Mouse (Mus musculus) stomach, postnatal 0 days (tissue): Measurements from ENCODE around the gene Gm49486. TPM values are rescaled to one million over a fixed set of nuclear protein-coding genes. Genes with fewer than 3 reads are reported as not detected.
A peak's percentile ranks its signal among the peaks of the same experiment; 100 is the strongest.

Experiments
- ATAC-seq: fragments of 200-750 bp; cut with Nextera tagmentation; 2 replicates; pipeline ENCODE4 v1.8.0; 2017; ENCODE audit not compliant: low FRiP score, low TSS enrichment
- DNase-seq: peaks from one replicate; pipeline ENCODE4 v3.0.0-alpha.2; 2016; ENCODE audit warnings: low spot score
- H3K27ac ChIP-seq: fragments of 300-500 bp; sonication (generic); replicated peaks from 2 replicates; pipeline ENCODE4 v1.5.1; 2014; ENCODE audit warnings: mild to moderate bottlenecking, control low read depth
- H3K27me3 ChIP-seq: fragments of 300-500 bp; sonication (generic); 2 replicates; pipeline ENCODE4 v1.6.1; 2014; ENCODE audit warnings: low read length; ENCODE audit not compliant: control insufficient read depth, insufficient read depth
- H3K36me3 ChIP-seq: fragments of 300-500 bp; sonication (generic); 2 replicates; pipeline ENCODE4 v1.6.1; 2014; ENCODE audit warnings: low read length, mixed read lengths; ENCODE audit not compliant: control insufficient read depth, insufficient read depth
- H3K4me1 ChIP-seq: fragments of 300-500 bp; sonication (generic); replicated peaks from 2 replicates; pipeline ENCODE4 v1.6.1; 2014; ENCODE audit warnings: antibody characterized with exemption; ENCODE audit not compliant: control insufficient read depth, insufficient read depth
- H3K4me2 ChIP-seq: fragments of 300-500 bp; sonication (generic); replicated peaks from 2 replicates; pipeline ENCODE4 v1.6.1; 2014; ENCODE audit warnings: low read depth, mild to moderate bottlenecking, control low read depth, moderate library complexity
- H3K4me3 ChIP-seq: fragments of 300-500 bp; sonication (generic); 2 replicates; pipeline ENCODE4 v1.5.1; 2014; ENCODE audit warnings: low read depth, low read length, control low read depth
- H3K9ac ChIP-seq: fragments of 300-500 bp; sonication (generic); 2 replicates; pipeline ENCODE4 v1.6.1; 2014; ENCODE audit warnings: mild to moderate bottlenecking, low read length, control low read depth, mixed read lengths
- H3K9me3 ChIP-seq: fragments of 300-500 bp; sonication (generic); 2 replicates; pipeline ENCODE4 v1.6.1; 2016; ENCODE audit warnings: low read length; ENCODE audit not compliant: control insufficient read depth
- CTCF ChIP-seq: IDR thresholded peaks from 2 replicates; pipeline ENCODE4 v1.5.1; 2016; ENCODE audit warnings: antibody characterized with exemption, low read depth, mild to moderate bottlenecking, moderate library complexity
- EP300 ChIP-seq: optimal IDR thresholded peaks from 2 replicates; pipeline ENCODE3; 2016; ENCODE audit warnings: antibody characterized with exemption
- WGBS: fragments of 180-500 bp; shearing (Covaris S2); extraction: QIAGEN DNeasy Blood & Tissue Kit; methylation state at CpG from one replicate; pipeline ENCODE4 v1.1.7; 2014; 5-methylcytosine and 5-hydroxymethylcytosine counted together
- polyA plus RNA-seq: library from polyadenylated mRNA; unstranded; fragments of >200 nt; fragmentation: Nextera tagmentation; extraction: Ambion mirVana; gene quantifications from 2 replicates; pipeline ENCODE4 v1.2.1, GENCODE M21; 2015

The Gm49486 gene
- polyA plus RNA-seq, 1 experiment from 2014 or later = 0.27 TPM

DNA sequence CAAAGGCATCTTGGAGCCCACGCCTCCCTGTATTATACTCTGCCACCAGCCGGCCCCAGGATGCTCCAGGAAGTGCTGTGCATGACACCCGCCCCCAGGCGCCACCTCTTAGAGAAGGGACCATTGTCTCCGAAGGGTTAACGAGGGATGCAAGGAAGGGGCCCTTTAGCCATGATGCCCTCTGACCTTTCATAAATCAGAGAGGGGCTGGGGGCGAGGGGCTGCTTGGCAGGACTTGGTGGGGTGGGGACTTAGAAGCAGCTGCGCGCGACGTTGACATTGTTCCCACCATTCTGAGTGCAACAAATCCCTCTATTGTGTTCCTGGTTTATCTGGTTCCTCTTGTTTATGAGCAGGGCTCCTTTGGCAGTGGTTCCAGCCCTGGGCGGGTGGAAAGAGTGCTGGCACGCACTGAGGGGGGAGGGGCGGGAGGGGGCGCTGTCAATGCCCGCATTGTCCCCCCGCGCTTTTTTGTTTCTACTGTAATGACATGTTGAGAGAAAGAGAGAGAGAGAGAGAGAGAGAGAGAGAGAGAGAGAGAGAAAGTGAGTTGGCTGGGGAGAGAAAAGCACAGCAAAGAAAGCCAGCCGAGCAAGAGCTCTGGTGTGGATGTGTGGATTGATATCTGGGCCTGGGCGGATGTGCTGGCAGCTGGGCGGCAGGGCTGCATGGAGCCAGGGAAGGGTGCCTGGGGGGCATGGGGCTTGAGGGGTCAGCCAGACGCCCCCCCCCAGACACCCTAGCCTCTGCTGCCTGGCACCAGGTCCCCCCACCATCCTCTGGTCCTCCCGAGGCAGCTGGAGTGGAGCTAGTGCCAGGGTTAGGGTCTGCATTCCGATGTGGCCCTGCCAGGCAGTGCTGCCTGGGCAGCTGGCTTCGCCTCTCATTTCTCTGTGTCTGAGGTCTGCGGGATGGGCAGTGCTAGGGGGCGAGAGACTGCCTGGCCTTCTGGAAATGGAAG lies 36.0 kb upstream of the Gm49486 start:
- Histone ChIP-seq H3K9me3 (no peaks in the 10 kb centered on the region), H3K27me3 (no peaks in the 10 kb centered on the region), H3K4me1 (0 out of 2 replicates have a peak, but pooled peaks cover 2% of the 10 kb centered on the region), H3K36me3 (no peaks in the 10 kb centered on the region), H3K27ac (peak overlapping the region; percentile 70), H3K4me2 (peak overlapping the region; percentile 29), H3K9ac (peak overlapping the region; percentile 35; the same call in 1 of the 2 replicates), H3K4me3 (no peak overlapping the region)
- peak; percentile 49; the same call in 1 of the 2 replicates for ATAC-seq
- TF ChIP-seq CTCF (no peak), EP300 (no peak)
- DNase-seq = peak; percentile 52
- 32% methylated on average over 27 of the region's 27 CpGs for WGBS

- no peaks in the 10 kb centered on the region for H3K27me3 ChIP-seq
- H3K27ac ChIP-seq = no peak overlapping the region
- H3K4me1 ChIP-seq = 0 out of 2 replicates have a peak, but pooled peaks cover 2% of the 10 kb centered on the region
- no peaks in the 10 kb centered on the region for H3K36me3 ChIP-seq
- TF ChIP-seq EP300 (no peak), CTCF (no peak)
- H3K9ac ChIP-seq = no peak overlapping the region
- no peak overlapping the region for H3K4me2 ChIP-seq
- H3K9me3 ChIP-seq = no peaks in the 10 kb centered on the region
- ATAC-seq (no peak), DNase-seq (no peak)
- H3K4me3 ChIP-seq = no peak overlapping the region
- WGBS = 70% methylated on average over 9 of the region's 9 CpGs
These were observed 35.1 kb upstream of the Gm49486 start for GRCm38 (mm10) chr15:79194048-79194447.

- 74% methylated on average over 2 of the region's 2 CpGs for WGBS
- no peak overlapping the region for H3K4me3 ChIP-seq
These were observed 34.2 kb upstream of the Gm49486 start for GRCm38 (mm10) chr15:79194946-79195345.

DNA sequence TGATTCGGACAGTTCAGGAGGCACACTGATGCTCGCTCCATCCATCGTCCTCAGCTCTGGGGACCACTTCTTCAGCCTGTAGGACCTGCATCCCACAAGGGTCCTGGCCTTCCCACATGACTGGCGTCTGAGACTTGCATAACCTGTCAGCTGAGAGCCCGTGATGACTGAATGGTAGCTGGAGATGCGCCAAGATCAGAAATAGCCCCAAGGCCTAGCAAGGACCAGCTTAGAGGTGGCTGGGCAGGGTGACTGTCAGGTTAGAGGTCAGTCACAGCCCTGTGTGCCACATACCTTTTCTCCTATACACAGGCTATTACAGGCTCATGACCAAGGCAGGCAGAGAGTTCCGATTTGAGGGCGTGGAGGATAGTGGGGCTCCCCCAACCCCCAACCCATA lies 33.7 kb upstream of the Gm49486 start:
- DNase-seq (no peak), ATAC-seq (no peak)
- Histone ChIP-seq H3K4me3 (no peak overlapping the region), H3K9me3 (no peaks in the 10 kb centered on the region), H3K36me3 (no peaks in the 10 kb centered on the region), H3K27me3 (no peaks in the 10 kb centered on the region), H3K9ac (no peak overlapping the region), H3K4me1 (0 out of 2 replicates have a peak, but pooled peaks cover 2% of the 10 kb centered on the region), H3K27ac (no peak overlapping the region), H3K4me2 (no peak overlapping the region)
- TF ChIP-seq EP300 (no peak), CTCF (no peak)
- 75% methylated on average over 8 of the region's 8 CpGs for WGBS

More at GRCm38 (mm10) chr15:79194946-79195345, 34.2 kb upstream of the Gm49486 start:
- no peak for ATAC-seq
- H3K27me3 ChIP-seq = no peaks in the 10 kb centered on the region
- no peak overlapping the region for H3K4me2 ChIP-seq
- H3K9ac ChIP-seq = no peak overlapping the region
- no peak for DNase-seq
- H3K36me3 ChIP-seq = no peaks in the 10 kb centered on the region
- TF ChIP-seq CTCF = no peak
- TF ChIP-seq EP300 = no peak
- 0 out of 2 replicates have a peak, but pooled peaks cover 2% of the 10 kb centered on the region for H3K4me1 ChIP-seq
- H3K27ac ChIP-seq = no peak overlapping the region
- no peaks in the 10 kb centered on the region for H3K9me3 ChIP-seq

GRCm38 (mm10) chr15:79199390-79199976 lies 29.7 kb upstream of the Gm49486 start:
- no peaks in the 10 kb centered on the region for H3K9me3 ChIP-seq
- no peak overlapping the region for H3K27ac ChIP-seq
- no peaks in the 10 kb centered on the region for H3K27me3 ChIP-seq
- ATAC-seq (no peak), DNase-seq (no peak)
- WGBS = 90% methylated on average over 12 of the region's 12 CpGs
- H3K4me3 ChIP-seq = no peak overlapping the region
- no peak for TF ChIP-seq CTCF
- no peak for TF ChIP-seq EP300
- no peak overlapping the region for H3K9ac ChIP-seq
- no peak overlapping the region for H3K4me2 ChIP-seq
- no peaks in the 10 kb centered on the region for H3K36me3 ChIP-seq
- no peaks in the 10 kb centered on the region for H3K4me1 ChIP-seq
